Mouse (Mus musculus) brain, adult 2 months (tissue): ENCODE data around the gene Tspear.
A peak's percentile ranks its signal among the peaks of the same experiment; 100 is the strongest.
"Not testable (repeated sequence)": the region's sequence is repeated elsewhere in the genome, so short reads cannot be mapped to it uniquely, and the experiment has no call there.

Source experiments
- DNase-seq: peaks from one replicate; pipeline ENCODE4 v3.0.0; 2011; ENCODE audit warnings: low read depth, low spot score

The Tspear gene

DNA sequence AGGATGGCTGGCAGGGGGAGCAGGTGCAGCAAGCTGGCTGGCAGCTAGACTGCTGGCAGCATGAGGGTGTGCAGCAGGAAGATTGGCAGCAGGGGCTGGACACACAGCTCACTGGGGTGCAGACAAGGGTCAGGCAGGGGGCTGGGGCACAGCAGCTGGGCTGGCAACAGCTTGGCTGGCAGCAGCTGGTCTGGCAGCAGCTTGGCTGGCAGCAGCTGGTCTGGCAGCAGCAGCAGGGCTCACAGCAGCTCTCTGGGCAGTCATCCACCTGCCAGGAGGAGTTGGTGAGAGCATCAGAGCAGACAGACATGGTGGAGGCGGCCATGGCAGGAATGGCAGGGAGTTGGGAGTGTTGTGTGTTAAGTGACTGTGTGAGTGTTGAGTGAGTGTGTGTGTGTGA, 101.5 kb downstream of the Tspear start, which contains the start of gene Gm7137:
Gm7137 (minus strand) TSS at position 325 of the 400 bp plus-strand sequence.
- DNase-seq: not testable (repeated sequence)

DNA sequence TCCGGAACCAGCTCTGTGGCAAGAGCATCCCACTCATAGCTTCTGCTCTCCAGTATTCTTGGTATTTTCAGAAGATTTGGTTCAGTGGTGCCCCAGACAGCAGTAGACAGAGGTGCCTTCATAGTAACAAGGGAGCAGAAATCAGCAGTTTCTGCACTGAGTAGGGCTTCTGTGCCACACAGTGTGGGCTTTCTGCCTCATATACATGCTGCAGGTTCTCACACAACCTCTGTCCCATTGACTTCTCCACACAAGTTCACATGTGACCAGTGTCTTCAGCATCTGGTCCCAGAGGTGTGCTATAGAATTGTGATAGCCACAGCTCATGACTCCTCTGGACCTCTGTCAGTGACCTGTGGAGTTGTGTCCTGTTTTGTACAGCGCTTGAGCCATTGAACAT, 102.3 kb downstream of the Tspear start:
- DNase-seq: no peak

DNA sequence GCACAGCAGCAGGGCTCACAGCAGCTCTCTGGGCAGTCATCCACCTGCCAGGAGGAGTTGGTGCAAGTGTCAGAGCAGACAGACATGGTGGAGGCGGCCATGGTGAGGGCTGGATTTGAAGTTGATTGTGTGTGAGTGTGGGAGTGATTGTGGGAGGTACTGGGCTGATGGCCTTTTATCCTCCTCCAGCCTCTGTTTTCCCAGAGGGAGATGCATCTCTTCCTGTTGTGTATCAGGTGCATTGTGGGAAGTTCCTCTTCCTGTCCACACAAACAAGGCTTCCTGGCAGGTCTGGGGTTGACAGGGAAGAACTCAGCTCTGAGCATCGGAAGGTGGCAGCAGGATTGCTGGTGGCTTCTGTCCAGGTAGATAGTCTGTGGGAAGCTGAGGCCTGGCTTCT, 108.6 kb downstream of the Tspear start, which contains the start of gene Gm9639:
Gm9639 (minus strand) TSS at position 101 of the 400 bp plus-strand sequence.
- no peak for DNase-seq

DNA sequence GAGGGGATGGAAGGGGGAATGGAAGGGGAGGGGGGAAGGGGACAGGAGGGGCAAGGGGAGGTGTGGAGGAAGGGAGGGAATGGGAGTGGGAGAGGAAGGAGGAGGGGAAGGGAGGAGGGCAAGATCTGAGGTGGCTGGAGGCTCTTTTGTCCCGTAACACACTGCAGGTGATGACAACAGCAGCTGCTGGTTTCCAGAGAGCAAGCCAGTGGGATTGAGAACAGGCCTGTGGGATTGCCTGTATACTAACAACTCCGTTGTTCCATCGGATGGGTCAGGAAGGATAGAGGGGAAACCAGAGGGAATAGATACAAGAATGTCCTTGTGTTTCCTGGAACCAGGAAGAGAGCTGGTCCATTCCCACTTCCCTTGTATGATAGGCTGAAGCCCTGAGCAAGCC, 111.3 kb downstream of the Tspear start:
- no peak for DNase-seq

DNA sequence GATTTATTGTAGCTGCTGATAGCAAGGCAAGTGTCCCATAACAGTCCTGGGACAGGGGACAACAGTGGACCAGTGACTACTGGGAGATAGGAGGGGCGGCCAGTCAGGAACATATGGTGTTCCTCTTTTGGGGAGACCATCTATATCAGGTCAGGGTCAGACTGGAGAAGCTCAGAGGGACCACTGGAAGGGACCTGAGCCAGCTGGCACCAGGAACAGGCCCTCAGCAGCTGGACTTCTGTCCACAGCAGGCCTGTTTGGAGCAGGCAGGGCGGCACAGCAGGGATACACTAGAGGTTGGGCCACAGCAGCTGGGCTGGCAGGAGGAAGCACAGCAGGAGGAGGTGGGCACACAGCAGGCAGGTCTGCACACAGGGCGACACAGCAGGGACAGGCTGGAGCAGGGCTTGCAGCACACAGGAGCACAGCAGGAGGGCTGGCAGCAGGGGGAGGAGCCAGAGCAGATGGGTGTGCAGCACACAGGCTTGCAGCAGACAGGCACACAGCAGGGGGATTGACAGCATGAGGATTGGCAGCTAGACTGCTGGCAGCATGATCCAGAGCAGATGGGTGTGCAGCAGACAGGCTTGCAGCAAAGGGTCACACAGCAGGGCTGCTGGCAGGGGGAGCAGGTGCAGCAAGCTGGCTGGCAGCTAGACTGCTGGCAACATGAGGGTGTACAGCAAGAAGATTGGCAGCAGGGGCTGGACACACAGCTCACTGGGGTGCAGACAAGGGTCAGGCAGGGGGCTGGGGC, 112.0 kb downstream of the Tspear start:
- peak; percentile 23 for DNase-seq

DNA sequence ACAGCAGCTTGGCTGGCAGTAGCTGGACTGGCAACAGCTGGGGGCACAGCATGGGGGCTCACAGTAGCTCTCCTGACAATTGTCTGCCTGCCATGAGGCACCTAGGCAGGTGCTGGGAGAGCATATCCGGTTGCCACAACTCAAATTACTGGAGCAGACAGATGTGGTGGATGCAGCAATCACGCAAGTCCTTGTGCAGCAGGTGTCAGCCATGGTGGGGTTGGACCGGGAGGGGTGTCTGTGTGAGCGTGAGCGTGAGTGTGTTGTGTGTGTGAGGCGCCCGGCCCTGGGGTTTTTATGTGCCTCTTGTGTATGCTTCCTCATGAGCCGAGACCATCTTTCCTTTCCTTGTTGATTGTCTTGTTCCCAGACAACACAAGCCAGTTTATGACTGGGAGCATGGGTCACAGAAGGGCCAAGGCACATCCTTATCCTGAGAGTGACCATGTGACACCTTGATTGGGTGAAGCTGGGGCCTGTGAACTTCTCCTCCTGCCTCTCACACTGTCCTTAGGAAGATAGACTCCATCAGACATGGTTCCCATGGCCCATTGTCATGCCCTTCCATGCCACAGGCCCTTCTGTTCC, 112.6 kb downstream of the Tspear start, which contains the start of gene Gm19668:
Gm19668 (minus strand) TSS at position 213 of the 588 bp plus-strand sequence.
- DNase-seq: no peak

DNA sequence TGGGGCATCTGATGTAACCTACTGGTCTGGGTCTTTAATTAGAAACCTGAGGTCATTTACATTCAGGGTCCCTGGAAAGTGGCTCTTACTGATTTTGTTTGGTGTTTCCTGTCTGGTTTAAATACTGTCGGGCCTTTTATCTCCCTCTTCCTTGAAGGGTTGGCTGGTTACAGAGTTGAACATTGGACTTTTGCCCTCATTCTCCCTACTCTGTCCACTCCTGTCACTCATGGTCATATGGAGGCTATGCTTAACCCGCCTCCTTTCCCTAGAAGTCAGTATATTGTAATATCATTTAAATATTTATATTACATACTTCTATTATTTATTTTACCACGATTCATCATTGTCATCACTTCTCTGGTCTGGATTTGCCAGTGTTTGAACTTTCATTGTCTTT, 117.7 kb downstream of the Tspear start:
- DNase-seq: no peak

DNA sequence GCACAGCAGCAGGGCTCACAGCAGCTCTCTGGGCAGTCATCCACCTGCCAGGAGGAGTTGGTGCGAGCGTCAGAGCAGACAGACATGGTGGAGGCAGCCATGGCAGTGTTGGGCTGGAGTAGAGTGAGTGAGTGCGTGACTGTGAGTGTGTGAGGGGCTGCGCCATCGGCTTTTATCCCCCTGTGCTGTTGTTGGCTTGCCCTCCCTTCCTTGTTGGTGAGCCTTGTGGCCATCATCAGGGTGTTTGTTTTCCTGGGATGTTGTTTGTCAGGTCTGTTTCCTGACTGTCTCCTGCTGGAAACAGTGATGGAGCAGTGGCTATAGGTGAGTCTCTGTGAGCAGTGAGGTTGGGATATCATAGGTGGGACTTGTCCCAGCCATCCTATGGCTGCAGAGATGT, 125.4 kb downstream of the Tspear start, which contains the start of gene Gm9507:
Gm9507 (minus strand) TSS at position 101 of the 400 bp plus-strand sequence.
- no peak for DNase-seq

DNA sequence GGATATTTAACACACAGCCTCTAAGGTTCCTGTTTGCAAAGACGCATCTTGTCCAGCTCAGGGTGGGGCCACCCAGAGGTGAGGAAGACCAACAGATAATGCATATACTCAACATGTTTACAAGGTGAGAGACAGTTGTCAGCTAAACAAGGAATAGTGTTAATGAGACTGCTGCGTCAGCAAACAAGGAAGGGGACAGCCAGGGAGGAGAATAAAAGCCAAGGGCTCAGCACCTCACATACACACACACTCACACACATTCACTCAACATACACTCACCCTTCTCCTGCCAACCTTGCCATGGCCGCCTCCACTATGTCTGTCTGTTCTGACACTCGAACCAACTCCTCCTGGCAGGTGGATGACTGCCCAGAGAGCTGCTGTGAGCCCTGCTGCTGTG, 128.0 kb downstream of the Tspear start, which contains the start of gene Gm2696:
Gm2696 (plus strand) TSS at position 301 of the 400 bp plus-strand sequence.
- no peak for DNase-seq

DNA sequence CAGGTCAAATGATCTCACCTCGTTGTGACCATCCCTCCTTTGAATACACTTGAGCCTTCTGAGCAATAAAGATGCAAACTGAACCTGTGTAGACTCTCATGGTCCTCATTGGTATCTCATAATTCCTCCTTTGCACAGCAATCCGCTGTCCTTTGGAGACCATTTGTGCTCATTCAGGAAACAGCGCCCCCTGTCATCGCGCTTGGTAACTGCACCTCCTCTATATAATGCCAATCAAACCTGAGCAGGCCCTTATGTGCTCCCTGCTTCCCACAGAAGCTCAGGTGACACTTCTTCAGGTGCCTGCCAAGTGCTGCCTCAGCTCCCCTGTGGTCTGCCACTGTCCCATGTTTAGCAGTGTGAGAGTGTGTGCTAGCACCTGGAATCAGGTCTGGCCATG, 129.1 kb downstream of the Tspear start:
- DNase-seq: peak; percentile 19

DNA sequence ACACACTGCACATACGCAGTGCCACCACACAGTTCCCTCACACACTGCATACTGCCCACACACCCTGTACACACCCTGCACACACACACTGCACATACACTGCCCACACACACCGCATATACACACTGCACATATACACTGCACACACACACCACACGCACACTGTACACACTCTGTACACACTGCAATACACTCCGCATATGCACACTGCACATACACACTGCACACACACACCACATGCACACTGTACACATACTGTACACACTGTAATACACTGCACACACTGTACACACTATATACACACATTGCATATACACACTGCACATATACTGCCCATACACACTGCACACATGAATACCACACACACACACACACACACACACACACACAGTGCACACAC, 132.2 kb downstream of the Tspear start:
- DNase-seq: no peak

DNA sequence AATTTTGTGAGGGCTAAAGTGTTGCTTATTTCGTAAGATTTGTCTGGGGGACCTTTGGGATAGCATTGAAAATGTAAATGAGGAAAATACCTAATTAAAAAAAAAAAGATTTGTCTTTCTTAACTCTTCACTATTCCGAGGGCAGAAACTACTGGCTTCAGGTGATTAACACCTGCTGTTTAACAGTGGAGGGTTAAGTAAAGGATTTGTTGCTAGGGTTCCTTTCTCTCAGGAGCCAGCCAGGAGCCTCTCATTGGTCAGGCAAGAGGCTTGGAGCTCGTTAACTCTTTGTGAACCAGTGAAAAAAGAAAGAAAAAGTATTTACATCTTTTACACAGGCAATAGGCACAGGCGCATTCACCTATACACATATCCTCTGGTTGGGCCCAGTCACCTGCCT, 132.8 kb downstream of the Tspear start:
- DNase-seq: no peak

DNA sequence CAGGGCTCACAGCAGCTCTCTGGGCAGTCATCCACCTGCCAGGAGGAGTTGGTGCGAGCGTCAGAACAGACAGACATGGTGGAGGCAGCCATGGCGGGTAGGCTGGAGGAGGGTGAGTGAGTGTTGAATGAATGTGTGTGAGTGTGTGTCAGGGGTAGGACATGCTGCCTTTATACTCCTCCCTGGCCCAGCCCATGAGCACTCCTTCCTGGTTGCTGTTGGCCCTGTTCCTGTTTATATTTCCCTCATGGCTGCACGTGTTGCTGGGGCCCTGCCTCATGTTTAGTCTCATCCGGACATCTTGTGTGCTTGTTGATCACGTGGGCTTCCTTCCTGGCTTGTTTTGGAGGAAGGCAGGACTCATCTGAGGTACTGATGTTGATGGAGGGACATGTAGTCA, 140.6 kb downstream of the Tspear start, which contains the start of gene Krtap10-4:
Krtap10-4 (minus strand) TSS at position 145 of the 400 bp plus-strand sequence.
- DNase-seq: no peak

DNA sequence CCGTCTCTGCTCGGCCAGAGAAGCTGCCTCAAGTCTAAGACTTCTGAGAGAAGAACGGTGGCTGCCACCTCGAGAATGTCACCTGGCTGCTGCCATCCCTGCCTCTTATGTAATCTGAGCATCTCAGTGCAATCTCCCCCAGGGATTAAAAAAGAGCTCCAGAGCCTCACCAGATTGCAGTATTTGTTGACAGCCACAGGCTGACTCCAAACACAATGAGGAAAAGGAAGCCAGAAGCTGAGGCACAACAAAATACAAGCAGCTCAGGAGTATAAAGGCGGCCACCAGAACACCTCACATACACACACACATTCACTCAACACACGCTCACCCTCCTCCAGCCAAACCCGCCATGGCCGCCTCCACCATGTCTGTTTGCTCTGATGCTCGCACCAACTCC, 149.3 kb downstream of the Tspear start, which contains the start of gene Krtap10-10:
Krtap10-10 (plus strand) TSS at position 301 of the 400 bp plus-strand sequence.
- DNase-seq: peak; percentile 35

DNA sequence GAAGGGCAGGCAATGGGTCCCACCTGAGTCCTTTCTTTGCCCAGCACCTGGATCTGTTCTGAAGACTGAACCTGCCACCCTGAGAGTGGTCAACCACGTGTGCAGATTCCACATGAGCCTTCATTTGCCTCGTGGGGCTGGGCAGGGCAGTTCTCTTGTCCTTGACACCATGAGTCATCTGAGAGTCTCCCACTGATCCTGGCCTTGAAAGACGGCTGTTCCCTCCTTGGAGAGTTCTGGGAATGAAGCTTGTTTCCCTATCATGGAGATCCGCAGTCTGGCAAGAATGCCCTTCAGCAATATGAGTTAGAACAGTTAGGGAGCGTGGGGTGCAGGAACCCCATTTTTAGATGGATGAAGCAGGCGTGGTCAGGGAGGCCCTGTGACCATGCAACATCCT, 152.6 kb downstream of the Tspear start:
- DNase-seq: no peak

DNA sequence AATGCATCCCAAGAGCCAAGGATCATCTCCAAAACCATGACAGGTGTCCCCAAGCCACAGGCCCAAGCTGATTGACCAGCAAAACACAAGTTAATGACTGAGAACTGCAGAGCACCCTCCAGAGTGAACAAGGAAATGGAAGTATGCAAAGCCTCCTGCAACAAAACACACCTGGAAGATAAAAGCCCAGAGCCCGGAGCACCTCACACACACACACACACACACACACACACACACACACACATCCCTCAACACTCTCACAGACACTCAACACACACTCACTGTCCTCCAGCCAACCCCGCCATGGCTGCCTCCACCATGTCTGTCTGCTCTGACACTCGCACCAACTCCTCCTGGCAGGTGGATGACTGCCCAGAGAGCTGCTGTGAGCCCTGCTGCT, 160.1 kb downstream of the Tspear start, which contains the start of gene Gm36176:
Gm36176 (plus strand) TSS at position 301 of the 400 bp plus-strand sequence.
- no peak for DNase-seq

DNA sequence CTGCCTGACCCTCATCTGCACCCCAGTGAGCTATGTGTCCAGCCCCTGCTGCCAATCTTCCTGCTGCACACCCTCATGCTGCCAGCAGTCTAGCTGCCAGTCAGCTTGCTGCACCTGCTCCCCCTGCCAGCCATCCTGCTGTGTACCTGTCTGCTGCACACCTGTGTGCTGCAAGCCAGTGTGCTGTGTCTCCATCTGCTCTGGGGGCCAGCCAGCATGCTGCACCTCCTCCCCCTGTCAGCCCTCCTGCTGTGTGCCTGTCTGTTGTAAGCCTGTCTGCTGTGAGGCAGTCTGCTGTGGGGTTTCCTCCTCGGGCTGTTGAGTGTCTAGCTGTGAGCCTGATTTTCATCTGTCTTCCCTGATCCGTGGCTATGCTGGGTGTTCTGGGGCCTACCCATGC, 160.6 kb downstream of the Tspear start:
- DNase-seq: peak; percentile 20

DNA sequence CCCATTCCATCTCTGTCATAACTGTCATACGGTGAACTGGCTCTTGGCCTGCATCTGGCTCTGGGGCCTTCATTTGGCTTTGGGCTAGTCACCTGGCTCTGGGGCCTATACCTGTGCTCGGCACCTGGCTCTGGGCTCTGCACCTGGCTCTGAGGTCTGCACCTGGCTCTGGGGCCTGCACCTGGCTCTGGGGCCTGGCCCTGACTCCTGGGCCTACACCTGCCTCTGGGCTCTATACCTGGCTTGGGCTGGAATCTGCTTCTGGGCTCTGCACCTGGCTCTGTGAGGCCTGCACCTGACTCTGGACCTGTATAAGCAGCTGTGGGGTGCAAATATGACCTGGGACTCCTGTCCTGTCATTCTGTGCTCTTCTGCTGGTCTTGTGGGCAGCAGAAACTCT, 161.2 kb downstream of the Tspear start:
- DNase-seq: no peak

DNA sequence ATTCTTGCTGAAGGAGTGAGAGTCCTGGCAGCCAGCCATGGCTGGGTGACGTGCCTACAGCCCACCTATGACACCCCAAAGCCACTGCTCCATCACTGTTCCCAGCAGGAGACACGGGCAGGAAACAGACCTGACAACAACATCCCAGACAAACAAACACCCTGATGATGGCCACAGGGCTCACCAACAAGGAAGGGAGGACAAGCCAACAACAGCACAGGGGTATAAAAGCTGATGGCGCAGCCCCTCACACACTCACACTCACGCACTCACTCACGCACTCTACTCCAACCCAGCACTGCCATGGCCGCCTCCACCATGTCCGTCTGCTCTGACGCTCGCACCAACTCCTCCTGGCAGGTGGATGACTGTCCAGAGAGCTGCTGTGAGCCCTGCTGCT, 166.2 kb downstream of the Tspear start, which contains the start of gene Gm10318:
Gm10318 (plus strand) TSS at position 301 of the 400 bp plus-strand sequence.
- no peak for DNase-seq

DNA sequence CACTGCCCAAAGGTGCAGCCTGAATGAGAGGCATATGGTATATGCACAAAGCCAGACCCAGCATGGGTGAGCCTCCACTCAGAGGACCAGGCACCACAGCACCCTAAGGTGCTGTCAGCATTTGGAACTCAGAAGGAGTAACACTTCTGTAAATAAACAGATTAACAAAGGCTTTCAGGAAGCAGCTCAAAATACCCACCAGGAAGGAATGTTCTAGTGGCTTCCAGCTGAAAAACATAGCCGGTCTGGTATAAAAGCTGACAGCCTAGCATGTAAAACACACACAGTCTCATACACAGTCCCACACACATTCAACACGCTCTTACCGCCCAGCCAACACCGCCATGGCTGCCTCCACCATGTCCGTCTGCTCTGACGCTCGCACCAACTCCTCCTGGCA, 175.3 kb downstream of the Tspear start, which contains the start of gene Gm3285:
Gm3285 (plus strand) TSS at position 301 of the 400 bp plus-strand sequence.
- no peak for DNase-seq

DNA sequence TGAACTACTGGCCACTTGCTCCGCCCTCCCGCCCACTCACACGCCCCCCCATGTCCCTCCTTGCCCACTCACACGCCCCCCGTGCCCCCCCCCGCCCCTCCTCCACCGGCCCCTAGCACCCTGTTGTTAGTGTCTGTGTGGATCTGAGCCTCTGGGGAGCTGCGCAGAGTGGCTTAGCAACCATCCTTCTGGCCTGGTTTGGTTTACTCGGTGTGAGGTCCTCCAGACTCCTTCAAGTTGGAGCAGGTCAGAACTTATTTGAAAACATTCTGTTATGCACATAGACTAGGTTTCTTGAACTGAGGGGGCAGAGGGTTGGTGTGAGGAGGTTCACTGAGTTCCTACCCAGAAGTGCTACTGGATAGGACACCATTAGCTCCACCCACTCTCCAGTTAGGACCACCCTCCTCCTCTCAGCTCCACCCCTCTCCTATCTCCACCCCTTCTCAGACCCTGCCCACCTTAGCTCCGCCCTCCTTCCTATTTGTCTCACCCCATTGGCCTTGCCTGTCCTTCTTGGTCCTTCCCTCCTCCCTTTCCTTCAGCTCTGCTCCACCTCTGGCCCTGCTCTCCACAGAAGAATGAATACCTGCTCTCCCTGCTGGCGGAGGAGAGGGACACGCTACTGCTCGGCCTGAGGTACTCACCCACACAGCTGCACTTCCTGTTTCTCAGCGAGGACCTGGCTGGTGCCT, 177.8 kb downstream of the Tspear start:
- peak; percentile 55 for DNase-seq

DNA sequence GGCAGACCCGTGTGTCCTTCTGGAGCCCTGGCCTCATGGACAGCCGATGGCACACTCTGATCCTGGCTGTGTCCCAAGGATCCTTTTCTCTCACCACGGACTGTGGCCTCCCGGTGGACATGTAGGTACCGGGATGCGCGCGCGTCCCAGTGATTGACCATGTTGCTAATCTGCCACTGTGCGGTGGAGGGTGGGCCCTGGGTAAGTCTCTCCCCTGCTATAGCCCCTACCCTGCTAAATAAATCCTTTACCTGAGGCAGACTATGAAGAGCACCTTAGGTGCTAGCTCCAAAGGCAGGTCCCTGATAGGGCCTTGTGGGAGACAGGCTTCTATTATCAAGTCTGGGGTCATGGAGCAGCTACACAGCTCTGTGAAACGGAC, 178.4 kb downstream of the Tspear start:
- no peak for DNase-seq
